Mouse (Mus musculus): ENCODE measurements at regions not wholly inside any gene's neighbourhood (a gene's known extent, or its start where the extent isn't known, plus 50 kb on each side); places are given as distances from the start of the nearest gene placed in this dataset.

- TF ChIP-seq CTCF (IDR thresholded peaks at IDR 0.05) = no peak
- TF ChIP-seq POLR2A (IDR thresholded peaks at IDR 0.05; ENCODE audit: insufficient read depth, low read depth, low read length) = no peak
- no peak for TF ChIP-seq EP300 (IDR thresholded peaks at IDR 0.05; ENCODE audit: insufficient read depth, low read depth, low read length)
Observed at GRCm38 (mm10) chr1:51626303-51626702, 148.1 kb upstream of the Nabp1 start.
